Mouse (Mus musculus) MEL (cell line): Measurements from ENCODE around the gene Marf1. TPM values are rescaled to one million over a fixed set of nuclear protein-coding genes. Genes with fewer than 3 reads are reported as not detected.
A peak's percentile ranks its signal among the peaks of the same experiment; 100 is the strongest.

Source experiments
- DNase-seq: peaks from one replicate; pipeline ENCODE4 v3.0.0; 2011; ENCODE audit warnings: low read depth, low spot score
- H3K27ac ChIP-seq: 2 replicates; pipeline ENCODE4 v1.5.1; 2012; ENCODE audit warnings: low read depth, mild to moderate bottlenecking, control low read depth, low read length, moderate library complexity; ENCODE audit not compliant: control insufficient read depth
- H3K27me3 ChIP-seq, 2 experiments: fragments of 150-350 bp in 1 of 2; sonication (generic) in 1 of 2; 2 replicates each; pipeline ENCODE4 v1.6.1; 2012; ENCODE audit warnings: low read length in 2 of 2, mild to moderate bottlenecking in 2 of 2, improper control_type of control experiment in 1 of 2, moderate library complexity in 1 of 2; ENCODE audit not compliant: insufficient read depth in 2 of 2, control insufficient read depth in 1 of 2
- H3K36me3 ChIP-seq, 2 experiments: 2 replicates each; pipeline ENCODE4 v1.6.1; 2012 to 2014; ENCODE audit warnings: low read length in 2 of 2, improper control_type of control experiment in 1 of 2, inconsistent platforms in 1 of 2, mild to moderate bottlenecking in 1 of 2; ENCODE audit not compliant: insufficient read depth in 2 of 2, control insufficient read depth in 1 of 2
- H3K4me1 ChIP-seq, 2 experiments: fragments of 150-350 bp in 1 of 2; sonication (generic) in 1 of 2; 2 replicates each; pipeline ENCODE4 v1.6.1; 2012; ENCODE audit warnings: low read length in 2 of 2, improper control_type of control experiment in 1 of 2, mild to moderate bottlenecking in 1 of 2; ENCODE audit not compliant: insufficient read depth in 2 of 2, control insufficient read depth in 1 of 2
- H3K4me3 ChIP-seq, 2 experiments: fragments of 150-350 bp in 1 of 2; sonication (generic) in 1 of 2; 2 replicates each; pipeline ENCODE4 v1.5.1; 2012; ENCODE audit warnings: low read depth in 2 of 2, low read length in 2 of 2, mild to moderate bottlenecking in 2 of 2, moderate library complexity in 2 of 2, control low read depth in 1 of 2, improper control_type of control experiment in 1 of 2; ENCODE audit not compliant: control insufficient read depth in 1 of 2, insufficient read depth in 1 of 2
- H3K79me2 ChIP-seq: 2 replicates; pipeline ENCODE4 v1.6.1; 2012; ENCODE audit warnings: mild to moderate bottlenecking, low read length, moderate library complexity; ENCODE audit not compliant: control insufficient read depth, poor library complexity, insufficient read depth
- H3K9ac ChIP-seq: 2 replicates; pipeline ENCODE4 v1.6.1; 2012; ENCODE audit warnings: low read depth, mild to moderate bottlenecking, control low read depth, low read length, moderate library complexity; ENCODE audit not compliant: control insufficient read depth, poor library complexity, severe bottlenecking
- H3K9me3 ChIP-seq: fragments of 150-350 bp; sonication (generic); replicated peaks from 2 replicates; pipeline ENCODE4 v1.6.1; 2012; ENCODE audit warnings: mild to moderate bottlenecking, low read length, improper control_type of control experiment, moderate library complexity; ENCODE audit not compliant: insufficient read depth
- CHD1 ChIP-seq: IDR thresholded peaks from 2 replicates; pipeline ENCODE4 v1.6.1; 2012; ENCODE audit warnings: low read depth, mild to moderate bottlenecking, inconsistent platforms, low read length, improper control_type of control experiment
- CTCF ChIP-seq, 3 experiments: IDR thresholded peaks in 2 of 3; conservative IDR thresholded peaks in 1 of 3; 2 replicates each; pipeline ENCODE4 v1.5.1; 2011 to 2012; ENCODE audit warnings: low read length in 3 of 3, low read depth in 2 of 3, mild to moderate bottlenecking in 2 of 3, improper control_type of control experiment in 1 of 3, inconsistent platforms in 1 of 3, mixed read lengths in 1 of 3, moderate library complexity in 1 of 3; ENCODE audit not compliant: control insufficient read depth in 1 of 3, insufficient read depth in 1 of 3, poor library complexity in 1 of 3, severe bottlenecking in 1 of 3
- ELF1 ChIP-seq: IDR thresholded peaks from 2 replicates; pipeline ENCODE4 v1.6.1; 2014; ENCODE audit warnings: low read depth, mild to moderate bottlenecking, inconsistent platforms, low read length, improper control_type of control experiment, moderate library complexity
- EP300 ChIP-seq, 2 experiments: IDR thresholded peaks; 2 replicates each; pipeline ENCODE4 v1.6.1; 2011; ENCODE audit warnings: improper control_type of control experiment in 2 of 2, low read length in 2 of 2, low read depth in 1 of 2, mild to moderate bottlenecking in 1 of 2
- ETS1 ChIP-seq: IDR thresholded peaks from 2 replicates; pipeline ENCODE4 v1.6.1; 2012; ENCODE audit warnings: low read depth, mild to moderate bottlenecking, inconsistent platforms, low read length, improper control_type of control experiment, moderate library complexity
- GABPA ChIP-seq: IDR thresholded peaks from 2 replicates; pipeline ENCODE4 v1.6.1; 2012; ENCODE audit warnings: low read depth, mild to moderate bottlenecking, inconsistent platforms, low read length, improper control_type of control experiment, moderate library complexity
- GATA1 ChIP-seq: IDR thresholded peaks from 2 replicates; pipeline ENCODE4 v1.6.1; 2011; ENCODE audit warnings: low read depth, low read length, improper control_type of control experiment
- HCFC1 ChIP-seq: IDR thresholded peaks from 2 replicates; pipeline ENCODE4 v1.6.1; 2012; ENCODE audit warnings: low read depth, mild to moderate bottlenecking, inconsistent platforms, low read length, improper control_type of control experiment, moderate library complexity
- JUND ChIP-seq: IDR thresholded peaks from 2 replicates; pipeline ENCODE4 v1.6.1; 2011; ENCODE audit warnings: low read depth, mild to moderate bottlenecking, improper control_type of control experiment, low read length
- KAT2A ChIP-seq: conservative IDR thresholded peaks from 2 replicates; pipeline ENCODE4 v1.6.1; 2012; ENCODE audit warnings: low read depth, low read length, improper control_type of control experiment, inconsistent platforms
- MAFK ChIP-seq: IDR thresholded peaks from 2 replicates; pipeline ENCODE4 v1.6.1; 2011; ENCODE audit warnings: low read depth, mild to moderate bottlenecking, low read length, improper control_type of control experiment, borderline replicate concordance
- MAX ChIP-seq: IDR thresholded peaks from 2 replicates; pipeline ENCODE4 v1.6.1; 2011; ENCODE audit warnings: low read length, improper control_type of control experiment
- MAZ ChIP-seq: IDR thresholded peaks from 2 replicates; pipeline ENCODE4 v1.6.1; 2012; ENCODE audit warnings: low read depth, mild to moderate bottlenecking, inconsistent platforms, low read length, improper control_type of control experiment
- MEF2A ChIP-seq: IDR thresholded peaks from 2 replicates; pipeline ENCODE4 v1.6.1; 2014; ENCODE audit warnings: low read depth, mild to moderate bottlenecking, inconsistent platforms, low read length, improper control_type of control experiment; ENCODE audit not compliant: poor library complexity, insufficient replicate concordance, severe bottlenecking; ENCODE audit errors: extremely low read depth
- MXI1 ChIP-seq: IDR thresholded peaks from 2 replicates; pipeline ENCODE4 v1.6.1; 2011; ENCODE audit warnings: mild to moderate bottlenecking, low read depth, low read length, improper control_type of control experiment
- MYB ChIP-seq: IDR thresholded peaks from 2 replicates; pipeline ENCODE4 v1.6.1; 2011; ENCODE audit warnings: mild to moderate bottlenecking, low read depth, low read length, improper control_type of control experiment
- MYC ChIP-seq: IDR thresholded peaks from 2 replicates; pipeline ENCODE4 v1.6.1; 2011; ENCODE audit warnings: low read depth, mild to moderate bottlenecking, low read length, improper control_type of control experiment, moderate library complexity
- NELFE ChIP-seq: IDR thresholded peaks from 2 replicates; pipeline ENCODE4 v1.6.1; 2011; ENCODE audit warnings: low read depth, low read length, improper control_type of control experiment
- POLR2AphosphoS2 ChIP-seq: IDR thresholded peaks from 2 replicates; pipeline ENCODE4 v1.6.1; 2011; ENCODE audit warnings: low read length, improper control_type of control experiment
- POLR2AphosphoS5 ChIP-seq: IDR thresholded peaks from 2 replicates; pipeline ENCODE4 v1.6.1; 2012; ENCODE audit warnings: low read depth, borderline replicate concordance, mild to moderate bottlenecking, inconsistent platforms, low read length, moderate library complexity, mixed read lengths
- RAD21 ChIP-seq: IDR thresholded peaks from 2 replicates; pipeline ENCODE4 v1.6.1; 2011; ENCODE audit warnings: mild to moderate bottlenecking, low read depth, low read length, improper control_type of control experiment
- SIN3A ChIP-seq: IDR thresholded peaks from 2 replicates; pipeline ENCODE4 v1.6.1; 2012; ENCODE audit warnings: low read length, improper control_type of control experiment, inconsistent platforms
- SMC3 ChIP-seq: IDR thresholded peaks from 2 replicates; pipeline ENCODE4 v1.6.1; 2011; ENCODE audit warnings: low read depth, low read length, improper control_type of control experiment
- TAL1 ChIP-seq: IDR thresholded peaks from 2 replicates; pipeline ENCODE4 v1.6.1; 2012; ENCODE audit warnings: mild to moderate bottlenecking, inconsistent platforms, low read length, moderate library complexity, mixed read lengths
- TBP ChIP-seq: IDR thresholded peaks from 2 replicates; pipeline ENCODE4 v1.8.0; 2011; ENCODE audit warnings: low read depth, low read length, improper control_type of control experiment
- TCF12 ChIP-seq: IDR thresholded peaks from 2 replicates; pipeline ENCODE4 v1.6.1; 2014; ENCODE audit warnings: low read depth, mild to moderate bottlenecking, inconsistent platforms, low read length, improper control_type of control experiment, moderate library complexity
- UBTF ChIP-seq: IDR thresholded peaks from 2 replicates; pipeline ENCODE4 v1.6.1; 2012; ENCODE audit warnings: low read depth, mild to moderate bottlenecking, inconsistent platforms, low read length, improper control_type of control experiment, moderate library complexity, borderline replicate concordance; ENCODE audit not compliant: insufficient read depth
- USF1 ChIP-seq: IDR thresholded peaks from 2 replicates; pipeline ENCODE4 v1.6.1; 2014; ENCODE audit warnings: low read depth, mild to moderate bottlenecking, inconsistent platforms, low read length, improper control_type of control experiment, moderate library complexity
- ZMIZ1 ChIP-seq: IDR thresholded peaks from 2 replicates; pipeline ENCODE4 v1.6.1; 2012; ENCODE audit warnings: low read depth, mild to moderate bottlenecking, inconsistent platforms, low read length, improper control_type of control experiment, moderate library complexity
- ZNF384 ChIP-seq: IDR thresholded peaks from 2 replicates; pipeline ENCODE4 v1.6.1; 2012; ENCODE audit warnings: low read depth, mild to moderate bottlenecking, inconsistent platforms, low read length, improper control_type of control experiment
- polyA plus RNA-seq, 2 experiments: library from polyadenylated mRNA; stranded (reverse) in 1 of 2; unstranded in 1 of 2; fragments of >175 nt in 1 of 2; fragments of >200 nt in 1 of 2; gene quantifications; 2 replicates each; pipeline versions ENCODE4 v1.2.1 to v1.2.4; 2012; ENCODE audit warnings: low replicate concordance in 2 of 2, low read depth in 1 of 2; ENCODE audit not compliant: insufficient read length in 2 of 2, insufficient read depth in 1 of 2, missing spikeins in 1 of 2
- total RNA-seq: library from RNA; depleted of rRNA; stranded (reverse); fragments of 300-350 nt; gene quantifications from 2 replicates; pipeline ENCODE4 v1.2.3, GENCODE M21; 2012

The Marf1 gene
- total and polyA plus RNA-seq, 3 experiments: 8.7 to 16.2 TPM; not detected in 1

DNA sequence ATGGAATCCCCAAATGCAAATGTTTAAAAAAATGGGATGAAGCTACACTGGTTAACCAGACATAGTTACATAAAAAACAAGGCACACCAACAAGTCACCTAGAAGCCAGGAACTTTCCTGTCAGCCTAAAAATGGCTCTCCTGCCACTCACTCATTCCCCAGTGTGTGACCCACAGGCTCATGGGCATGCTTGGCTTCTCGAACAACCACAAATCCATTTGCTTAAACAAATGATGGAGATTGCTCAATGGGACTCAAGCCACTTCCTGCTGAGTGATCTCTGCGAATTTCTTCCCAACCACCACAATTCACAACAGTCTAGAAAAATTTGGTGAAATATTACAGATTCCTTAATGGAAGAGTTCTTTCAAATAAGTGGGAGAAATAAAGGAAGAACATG lies 52.2 kb downstream of the Marf1 start:
- no peak overlapping the region for H3K4me3 ChIP-seq
- no peaks in the 10 kb centered on the region for H3K9me3 ChIP-seq
- H3K27ac ChIP-seq: no peak overlapping the region
- H3K9ac ChIP-seq: no peak overlapping the region
- no peaks in the 10 kb centered on the region for H3K79me2 ChIP-seq
- no peak for DNase-seq
- no peaks in the 10 kb centered on the region for H3K27me3 ChIP-seq
- peaks cover 2 to 20% of the 10 kb centered on the region in 2 experiments; a peak in 3 of 4 replicates for H3K36me3 ChIP-seq
- peaks cover 0 to 18% of the 10 kb centered on the region in 2 experiments; a peak in 3 of 4 replicates for H3K4me1 ChIP-seq
- TF ChIP-seq NELFE (no peak), MAZ (no peak), USF1 (no peak), CTCF (IDR thresholded peaks at IDR 0.05 in 2 of 3, conservative IDR thresholded peaks at IDR 0.05 in 1 of 3; ENCODE audit: control insufficient read depth in 1 of 3, insufficient read depth in 1 of 3, low read depth in 2 of 3, low read length in 3 of 3, poor library complexity in 1 of 3, severe bottlenecking in 1 of 3) (no peak), MYC (no peak), SIN3A (no peak), ELF1 (no peak), GATA1 (no peak), POLR2AphosphoS2 (no peak), TCF12 (no peak), ZMIZ1 (no peak), UBTF (no peak), MYB (no peak), TBP (no peak)

DNA sequence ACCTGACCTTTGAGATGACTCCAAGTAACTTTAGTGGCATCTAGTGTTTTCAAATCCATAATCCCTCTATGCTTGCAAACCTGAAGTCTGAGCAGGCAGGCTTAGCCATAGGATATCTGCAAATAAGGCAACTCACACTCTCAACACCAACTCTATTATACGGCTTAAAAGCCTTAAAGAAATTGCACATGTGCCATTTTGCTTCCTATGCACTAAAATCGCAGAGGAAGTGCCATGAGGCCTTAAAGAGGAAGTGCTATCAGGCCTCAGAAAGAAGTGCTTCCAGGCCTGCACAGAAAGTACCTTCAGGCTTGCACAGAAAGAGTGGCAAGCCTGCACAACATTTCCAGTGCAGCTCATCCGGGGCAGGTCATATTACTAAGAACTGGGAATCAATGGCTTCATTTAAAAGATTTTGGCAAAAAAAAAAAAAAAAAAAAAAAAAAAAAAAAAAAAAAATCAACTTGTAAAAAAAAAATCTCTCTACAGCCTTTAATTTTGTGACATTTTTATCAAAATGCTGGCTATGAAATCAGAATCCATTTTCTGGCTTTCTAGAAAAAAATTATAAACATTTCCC lies 53.4 kb downstream of the Marf1 start:
- peak; percentile 66 for DNase-seq
- Histone ChIP-seq H3K9ac (no peak overlapping the region), H3K4me1 (peaks cover 0 to 18% of the 10 kb centered on the region in 2 experiments; a peak in 3 of 4 replicates), H3K27ac (peak overlapping the region; percentile 37; the same call in 1 of the 2 replicates), H3K27me3 (no peaks in the 10 kb centered on the region), H3K9me3 (no peaks in the 10 kb centered on the region), H3K36me3 (peaks cover 2 to 19% of the 10 kb centered on the region in 2 experiments; a peak in 3 of 4 replicates), H3K4me3 (no peak overlapping the region), H3K79me2 (no peaks in the 10 kb centered on the region)
- peak in 1 of 2 experiments; percentile 17; a peak in 1 of 4 replicates for TF ChIP-seq EP300 (IDR thresholded peaks at IDR 0.05; ENCODE audit: low read depth in 1 of 2, low read length in 2 of 2)
- TF ChIP-seq TAL1: no peak
- TF ChIP-seq ZMIZ1: no peak
- TF ChIP-seq JUND: no peak
- 0 out of 2 replicates have a peak, but pooled peaks have one; percentile 21 for TF ChIP-seq HCFC1
- no peak for TF ChIP-seq KAT2A
- no peak for TF ChIP-seq MYB
- no peak for TF ChIP-seq SIN3A
- no peak for TF ChIP-seq SMC3
- peak; percentile 65 for TF ChIP-seq MAX
- TF ChIP-seq CTCF (IDR thresholded peaks at IDR 0.05 in 2 of 3, conservative IDR thresholded peaks at IDR 0.05 in 1 of 3; ENCODE audit: control insufficient read depth in 1 of 3, insufficient read depth in 1 of 3, low read depth in 2 of 3, low read length in 3 of 3, poor library complexity in 1 of 3, severe bottlenecking in 1 of 3): no peak
- TF ChIP-seq NELFE: no peak
- TF ChIP-seq MEF2A: no peak
- peak; percentile 91 for TF ChIP-seq MYC
- no peak for TF ChIP-seq CHD1
- TF ChIP-seq MAZ: no peak
- 0 out of 2 replicates have a peak, but pooled peaks have one; percentile 16 for TF ChIP-seq MXI1
- TF ChIP-seq MAFK: no peak
- no peak for TF ChIP-seq UBTF
- no peak for TF ChIP-seq GABPA
- TF ChIP-seq ZNF384: peak; percentile 53
- TF ChIP-seq USF1: no peak
- no peak for TF ChIP-seq ETS1
- TF ChIP-seq POLR2AphosphoS5: no peak
- TF ChIP-seq RAD21: no peak
